In genomic region chr12:37001401-37001800, GRCm38 (mm10) we compare ENCODE assay signal across 19 mouse cellular contexts.
A peak's percentile ranks its signal among the peaks of the same experiment; 100 is the strongest.
DNase-seq lines count a peak whose midpoint lies in the region; TF ChIP-seq lines count a peak whose summit lies in the region.
"Had no signal": no experiment of that assay in that cellular context is flagged by ENCODE, and none has a peak within 500 bp of the region (broad histone marks: within the 10 kb centered on the region; RNA-seq: fewer than 3 reads in every experiment).

No protein-coding gene starts in this region.

- no peaks in the 10 kb centered on the region for H3K36me3 ChIP-seq in heart, embryonic 10.5 days
- no peaks in the 10 kb centered on the region for H3K36me3 ChIP-seq in myocyte (ENCODE audit: control insufficient read depth, insufficient read depth)
- H3K36me3 ChIP-seq: forebrain, embryonic 10.5 days; heart, embryonic 13.5 days; hindbrain, embryonic 12.5 days; hindbrain, embryonic 15.5 days had no signal

- no peak overlapping the region for H3K4me3 ChIP-seq in gastrocnemius, adult 2 months
- H3K4me3 ChIP-seq in heart, embryonic 10.5 days = no peak overlapping the region
- no peak overlapping the region for H3K4me3 ChIP-seq in myocyte
- H3K4me3 ChIP-seq: forebrain, embryonic 10.5 days; forebrain, embryonic 13.5 days; heart, embryonic 13.5 days; hindbrain, embryonic 12.5 days; hindbrain, embryonic 15.5 days had no signal

- WGBS in heart, embryonic 10.5 days = 59% methylated on average over 3 of the region's 3 CpGs

- H3K9me3 ChIP-seq in heart, embryonic 10.5 days = no peaks in the 10 kb centered on the region
- H3K9me3 ChIP-seq: forebrain, embryonic 10.5 days; forebrain, embryonic 13.5 days; heart, embryonic 13.5 days; hindbrain, embryonic 12.5 days; hindbrain, embryonic 15.5 days had no signal

- DNase-seq in gastrocnemius, adult 2 months = peak; percentile 18
- DNase-seq in gastrocnemius, postnatal 10 days = no peak
- peak; percentile 93 for DNase-seq in heart, adult 11 months
- DNase-seq in heart, postnatal 4 days = no peak
- peak; percentile 20 to 26 for DNase-seq in heart, adult 9 months (ENCODE audit: low spot score in 2 of 2)
- DNase-seq in heart, embryonic 10.5 days (ENCODE audit: low spot score) = no peak
- DNase-seq in adipocyte (ENCODE audit: low spot score) = no peak
- DNase-seq: adrenal gland, postnatal 10 days; adrenal gland, postnatal 36 days; cerebellum, adult 18-20 months; cerebellum, adult 9-10 months; cerebellum, postnatal 14 days; kidney, adult 2 months had no signal

- TF ChIP-seq POLR2A in myocyte (IDR thresholded peaks at IDR 0.05; ENCODE audit: insufficient read length, low read depth) = no peak

- intact Hi-C loops in gastrocnemius, adult 2 months (cut with DNase I) = no loop called here

- H3K4me1 ChIP-seq in heart, embryonic 10.5 days = no peaks in the 10 kb centered on the region
- H3K4me1 ChIP-seq: forebrain, embryonic 10.5 days; heart, embryonic 13.5 days; hindbrain, embryonic 12.5 days; hindbrain, embryonic 15.5 days had no signal

- no peaks in the 10 kb centered on the region for H3K27me3 ChIP-seq in heart, embryonic 10.5 days (ENCODE audit: insufficient read depth, poor library complexity, severe bottlenecking)
- H3K27me3 ChIP-seq in myocyte (ENCODE audit: control insufficient read depth, insufficient read depth, insufficient read length) = no peaks in the 10 kb centered on the region
- H3K27me3 ChIP-seq: forebrain, embryonic 13.5 days; heart, embryonic 13.5 days; hindbrain, embryonic 12.5 days; hindbrain, embryonic 15.5 days had no signal

- TF ChIP-seq CTCF in gastrocnemius, adult 2 months (IDR thresholded peaks at IDR 0.05) = no peak

- peak overlapping the region; percentile 23 for H3K4me2 ChIP-seq in myocyte (ENCODE audit: low read depth)
- H3K4me2 ChIP-seq: forebrain, embryonic 13.5 days; heart, embryonic 13.5 days; hindbrain, embryonic 12.5 days; hindbrain, embryonic 15.5 days had no signal

- H3ac ChIP-seq in myocyte (ENCODE audit: control insufficient read depth, insufficient read length) = no peak overlapping the region

- no peaks in the 10 kb centered on the region for H3K79me2 ChIP-seq in myocyte (ENCODE audit: control insufficient read depth, insufficient read depth)

- H3K27ac ChIP-seq in gastrocnemius, adult 2 months = peak overlapping the region; percentile 57
- H3K27ac ChIP-seq in heart, embryonic 10.5 days = no peak overlapping the region
- H3K27ac ChIP-seq: forebrain, embryonic 10.5 days; forebrain, embryonic 13.5 days; heart, embryonic 13.5 days; hindbrain, embryonic 12.5 days; hindbrain, embryonic 15.5 days had no signal

TF ChIP-seq in myocyte, 11 proteins besides CTCF, POLR2A, EP300 and RAD21:
- TF ChIP-seq MYOG (IDR thresholded peaks at IDR 0.05; ENCODE audit: control insufficient read depth in 1 of 3, insufficient read depth in 1 of 3, insufficient read length in 2 of 3, low read depth in 2 of 3) (no peak), POLR2AphosphoS2 (IDR thresholded peaks at IDR 0.05; ENCODE audit: insufficient read length, low read depth) (no peak), MAX (IDR thresholded peaks at IDR 0.05; ENCODE audit: low read depth) (no peak), TCF3 (IDR thresholded peaks at IDR 0.05; ENCODE audit: insufficient read length, low read depth) (no peak), TCF12 (IDR thresholded peaks at IDR 0.05; ENCODE audit: insufficient read depth, poor library complexity, severe bottlenecking) (no peak), MYOD1 (IDR thresholded peaks at IDR 0.05; ENCODE audit: control insufficient read depth in 1 of 3, insufficient read length in 2 of 3, low read depth in 2 of 3) (no peak), CEBPB (IDR thresholded peaks at IDR 0.05; ENCODE audit: insufficient read depth, poor library complexity, severe bottlenecking) (no peak), USF1 (IDR thresholded peaks at IDR 0.05; ENCODE audit: low read depth) (no peak), E2F4 (IDR thresholded peaks at IDR 0.05; ENCODE audit: insufficient read depth) (no peak), REST (IDR thresholded peaks at IDR 0.05; ENCODE audit: insufficient read depth, insufficient read length) (no peak), SRF (IDR thresholded peaks at IDR 0.05; ENCODE audit: control insufficient read depth, insufficient read length, low read depth) (no peak)

Comparison
In these comparisons a context has a peak if more than half of its experiments do, and no peak if none do; other contexts are left out.
1. DNase-seq: peak in gastrocnemius, adult 2 months (single experiment), heart, adult 11 months (single experiment) and heart, adult 9 months (2 of 2); none in gastrocnemius, postnatal 10 days (single experiment), heart, postnatal 4 days (single experiment), heart, embryonic 10.5 days (single experiment) and adipocyte (single experiment).